Mouse (Mus musculus): ENCODE measurements around the gene Pdpr. TPM values are rescaled to one million over a fixed set of nuclear protein-coding genes. Genes with fewer than 3 reads are reported as not detected.

Pdpr gene
- total and polyA plus RNA-seq, 3 experiments = 8.3 to 11.6 (median 8.3) TPM

DNA sequence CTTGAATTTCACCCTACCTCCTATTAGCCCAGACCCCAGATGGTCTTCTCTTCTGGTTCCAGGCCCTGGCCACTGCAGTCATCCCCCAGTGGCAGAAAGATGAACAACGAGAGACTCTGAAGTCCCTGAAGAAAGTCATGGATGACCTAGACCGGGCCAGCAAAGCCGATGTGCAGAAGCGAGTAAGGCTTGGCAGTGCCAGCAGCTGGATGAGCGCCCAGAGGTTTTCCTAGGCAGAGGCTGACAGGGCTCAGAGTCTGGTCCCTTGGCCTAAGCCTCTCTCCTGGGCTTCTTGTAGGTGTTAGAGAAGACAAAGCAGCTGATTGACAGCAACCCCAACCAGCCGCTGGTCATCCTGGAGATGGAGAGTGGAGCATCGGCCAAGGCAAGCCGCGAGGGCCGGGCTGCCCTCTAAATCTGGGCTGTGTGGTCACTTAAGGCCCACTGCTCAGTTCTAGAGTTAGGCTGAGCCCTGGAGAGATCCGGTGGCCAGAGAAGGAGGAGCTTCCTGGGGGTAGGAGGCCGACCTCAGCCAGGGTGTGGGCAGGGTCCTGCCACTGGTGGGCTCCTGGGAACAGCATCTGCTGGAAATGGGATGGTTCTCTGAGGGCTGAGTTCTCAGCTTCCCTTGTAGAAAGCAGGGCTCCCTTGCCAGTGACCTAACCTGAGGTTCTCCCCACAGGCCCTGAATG lies 40.5 kb upstream of the Pdpr start:
- Histone ChIP-seq H3K27me3 (replicated peaks) (no peaks in the 10 kb centered on the region), H3K79me2 (replicated peaks; ENCODE audit: control insufficient read depth, extremely low read depth, insufficient read depth, poor library complexity, severe bottlenecking) (peaks cover 17% of the 10 kb centered on the region; the same call in 1 of the 2 replicates), H3K9me3 (replicated peaks; ENCODE audit: low read length) (no peaks in the 10 kb centered on the region), H3K4me2 (ENCODE audit: insufficient read depth, low read depth, poor library complexity, severe bottlenecking) (no peak overlapping the region), H3K36me3 (replicated peaks in 1 of 2; ENCODE audit: control insufficient read depth in 1 of 2, insufficient read depth in 1 of 2, low read length in 1 of 2) (peaks cover 73 to 88% of the 10 kb centered on the region in 2 experiments), H3K27ac (ENCODE audit: insufficient read depth, low read depth) (no peak overlapping the region), H3K4me1 (ENCODE audit: control insufficient read depth in 1 of 2, insufficient read depth in 2 of 2) (peaks cover 3 to 15% of the 10 kb centered on the region in 2 experiments), H3K9ac (ENCODE audit: insufficient read depth, low read depth) (no peak overlapping the region), H3K4me3 (replicated peaks in 1 of 3; ENCODE audit: low read depth in 2 of 3, low read length in 2 of 3, poor library complexity in 1 of 3) (no peak overlapping the region)
- 0 out of 2 replicates have a peak, but pooled peaks have one; percentile 13 for TF ChIP-seq POLR2A (IDR thresholded peaks at IDR 0.05; ENCODE audit: low read depth, low read length)
- TF ChIP-seq CHD1 (IDR thresholded peaks at IDR 0.05; ENCODE audit: low read depth, low read length) = no peak
- no peak for DNase-seq (ENCODE audit: extremely low read depth)
- dilution Hi-C loops (cut with MboI; ENCODE audit: extremely low pct_ligation_motif_present, extremely low pct_unique_long_range_greater_than_20kb, low sequenced_read_pairs) = no loop called here
- in situ Hi-C loops (cut with MboI; ENCODE audit: low pct_ligation_motif_present, low pct_unique_long_range_greater_than_20kb, low sequenced_read_pairs) = no loop called here

DNA sequence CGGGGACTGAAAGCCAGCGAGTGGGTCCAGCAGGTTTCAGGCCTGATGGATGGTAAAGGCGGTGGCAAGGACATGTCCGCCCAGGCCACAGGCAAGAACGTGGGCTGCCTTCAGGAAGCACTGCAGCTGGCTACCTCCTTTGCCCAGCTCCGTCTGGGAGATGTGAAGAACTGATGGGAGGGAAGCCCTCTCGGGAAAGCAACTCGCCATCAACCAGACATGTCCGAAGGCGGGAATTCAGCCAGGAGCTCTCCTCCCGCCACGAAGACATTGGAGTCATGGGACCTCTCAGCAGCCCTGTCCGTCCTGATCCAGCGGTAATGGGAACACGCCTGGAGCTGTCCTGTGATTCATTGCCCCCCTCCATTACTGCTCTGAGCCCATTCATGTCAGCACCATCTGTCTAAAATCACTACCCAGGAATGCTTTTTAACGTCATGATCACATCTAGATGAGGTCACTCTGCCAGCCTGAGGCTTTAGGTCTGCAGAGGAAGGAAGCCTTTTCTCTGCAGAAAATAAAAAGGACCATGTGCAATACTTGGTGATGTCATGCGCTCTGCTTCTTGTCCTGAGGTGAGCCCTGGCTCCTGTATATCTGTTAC lies 39.3 kb upstream of the Pdpr start:
- peaks cover under 1% of the 10 kb centered on the region for H3K27me3 ChIP-seq (replicated peaks)
- H3K9ac ChIP-seq (ENCODE audit: insufficient read depth, low read depth) = no peak overlapping the region
- dilution Hi-C loops (cut with MboI; ENCODE audit: extremely low pct_ligation_motif_present, extremely low pct_unique_long_range_greater_than_20kb, low sequenced_read_pairs) (no loop called here), in situ Hi-C loops (cut with MboI; ENCODE audit: low pct_ligation_motif_present, low pct_unique_long_range_greater_than_20kb, low sequenced_read_pairs) (no loop called here)
- peaks cover 17% of the 10 kb centered on the region; the same call in 1 of the 2 replicates for H3K79me2 ChIP-seq (replicated peaks; ENCODE audit: control insufficient read depth, extremely low read depth, insufficient read depth, poor library complexity, severe bottlenecking)
- TF ChIP-seq RAD21 (IDR thresholded peaks at IDR 0.05; ENCODE audit: low read depth, low read length) = no peak
- TF ChIP-seq E2F4 (IDR thresholded peaks at IDR 0.05; ENCODE audit: insufficient replicate concordance, low read depth, low read length) = no peak
- no peak for TF ChIP-seq ELF1 (IDR thresholded peaks at IDR 0.05; ENCODE audit: low read depth, low read length)
- TF ChIP-seq MEF2A (IDR thresholded peaks at IDR 0.05; ENCODE audit: borderline replicate concordance, low read depth, low read length) = no peak
- no peak for TF ChIP-seq ZKSCAN1 (IDR thresholded peaks at IDR 0.05; ENCODE audit: borderline replicate concordance, low read depth, low read length)
- no peak for TF ChIP-seq CHD1 (IDR thresholded peaks at IDR 0.05; ENCODE audit: low read depth, low read length)
- TF ChIP-seq TBP (conservative IDR thresholded peaks at IDR 0.05; ENCODE audit: low read depth, low read length) = no peak
- no peak for TF ChIP-seq MAZ (IDR thresholded peaks at IDR 0.05; ENCODE audit: low read depth, low read length)
- no peak for TF ChIP-seq MXI1 (IDR thresholded peaks at IDR 0.05; ENCODE audit: low read depth, low read length)
- TF ChIP-seq HCFC1 (IDR thresholded peaks at IDR 0.05; ENCODE audit: low read depth, low read length) = no peak
- TF ChIP-seq ETS1 (conservative IDR thresholded peaks at IDR 0.05; ENCODE audit: low read depth, low read length) = no peak
- peaks cover 5 to 22% of the 10 kb centered on the region in 2 experiments for H3K4me1 ChIP-seq (ENCODE audit: control insufficient read depth in 1 of 2, insufficient read depth in 2 of 2)
- H3K4me3 ChIP-seq (replicated peaks in 1 of 3; ENCODE audit: low read depth in 2 of 3, low read length in 2 of 3, poor library complexity in 1 of 3) = no peak overlapping the region
- H3K27ac ChIP-seq (ENCODE audit: insufficient read depth, low read depth) = no peak overlapping the region
- H3K4me2 ChIP-seq (ENCODE audit: insufficient read depth, low read depth, poor library complexity, severe bottlenecking) = no peak overlapping the region
- DNase-seq (ENCODE audit: extremely low read depth) = no peak
- H3K36me3 ChIP-seq (replicated peaks in 1 of 2; ENCODE audit: control insufficient read depth in 1 of 2, insufficient read depth in 1 of 2, low read length in 1 of 2) = peaks cover 61 to 76% of the 10 kb centered on the region in 2 experiments
- no peaks in the 10 kb centered on the region for H3K9me3 ChIP-seq (replicated peaks; ENCODE audit: low read length)
